Mouse (Mus musculus): ENCODE measurements around the gene Thbs3.

DNA sequence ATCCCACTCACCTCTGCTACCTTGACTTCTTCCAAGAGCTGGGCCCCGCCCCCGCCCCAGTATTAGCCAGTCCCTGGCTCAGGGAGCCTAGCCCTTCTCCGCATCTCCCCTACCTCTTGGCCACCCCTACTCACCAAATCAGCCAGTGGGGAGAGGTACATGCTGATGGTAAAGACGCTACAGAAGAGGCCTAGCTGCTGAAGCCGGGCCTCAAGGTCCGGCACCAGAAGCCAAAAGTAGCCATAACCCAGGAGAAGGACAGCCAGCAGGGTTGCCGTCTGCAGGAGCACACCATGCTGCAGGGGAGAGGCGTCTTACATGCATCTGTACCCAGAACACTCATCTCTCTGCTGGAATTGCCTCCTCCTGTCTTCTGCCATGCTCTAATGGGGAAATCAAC, 53.9 kb downstream of the Thbs3 start:
- TF ChIP-seq CTCF (IDR thresholded peaks at IDR 0.05; ENCODE audit: low read depth) (no peak), EP300 (IDR thresholded peaks at IDR 0.05; ENCODE audit: low read depth) (no peak)

Measured in liver, embryonic 14.5 days (tissue).